Comparison of ENCODE assay signal across 22 mouse cellular contexts in genomic region chr13:107910125-107910524, GRCm38 (mm10).
DNase-seq lines count a peak whose midpoint lies in the region; ATAC-seq and TF ChIP-seq lines count a peak whose summit lies in the region.
"Had no signal": no experiment of that assay in that cellular context is flagged by ENCODE, and none has a peak within 500 bp of the region (broad histone marks: within the 10 kb centered on the region; RNA-seq: fewer than 3 reads in every experiment).

No protein-coding gene starts in this region.

- H3K9me3 ChIP-seq in embryonic facial prominence, embryonic 13.5 days = no peaks in the 10 kb centered on the region
- no peaks in the 10 kb centered on the region for H3K9me3 ChIP-seq in embryonic facial prominence, embryonic 10.5 days
- no peaks in the 10 kb centered on the region for H3K9me3 ChIP-seq in kidney, postnatal 0 days (replicated peaks; ENCODE audit: low read length)
- no peaks in the 10 kb centered on the region for H3K9me3 ChIP-seq in lung, postnatal 0 days (ENCODE audit: low read length)
- H3K9me3 ChIP-seq in limb, embryonic 13.5 days = no peaks in the 10 kb centered on the region
- H3K9me3 ChIP-seq: forebrain, embryonic 10.5 days; heart, embryonic 13.5 days had no signal

- no peaks in the 10 kb centered on the region for H3K36me3 ChIP-seq in embryonic facial prominence, embryonic 13.5 days
- no peaks in the 10 kb centered on the region for H3K36me3 ChIP-seq in embryonic facial prominence, embryonic 10.5 days (replicated peaks)
- no peaks in the 10 kb centered on the region for H3K36me3 ChIP-seq in kidney, postnatal 0 days (ENCODE audit: insufficient read depth, low read length)
- no peaks in the 10 kb centered on the region for H3K36me3 ChIP-seq in lung, postnatal 0 days (ENCODE audit: insufficient read depth, low read length)
- no peaks in the 10 kb centered on the region for H3K36me3 ChIP-seq in limb, embryonic 13.5 days
- H3K36me3 ChIP-seq: forebrain, embryonic 10.5 days; heart, embryonic 13.5 days had no signal

- 0 out of 2 replicates have a peak, but pooled peaks cover 3% of the 10 kb centered on the region for H3K27me3 ChIP-seq in embryonic facial prominence, embryonic 13.5 days
- H3K27me3 ChIP-seq in embryonic facial prominence, embryonic 10.5 days (replicated peaks; ENCODE audit: low read depth, poor library complexity, severe bottlenecking) = 0 out of 2 replicates have a peak, but pooled peaks cover 4% of the 10 kb centered on the region
- H3K27me3 ChIP-seq in kidney, postnatal 0 days (ENCODE audit: insufficient read depth, low read length) = no peaks in the 10 kb centered on the region
- no peaks in the 10 kb centered on the region for H3K27me3 ChIP-seq in lung, postnatal 0 days (replicated peaks; ENCODE audit: insufficient read depth, low read length)
- no peaks in the 10 kb centered on the region; the same call in 1 of the 2 replicates for H3K27me3 ChIP-seq in limb, embryonic 13.5 days

- WGBS in embryonic facial prominence, embryonic 13.5 days = 34% methylated on average over 7 of the region's 7 CpGs
- 71% methylated on average over 7 of the region's 7 CpGs for WGBS in embryonic facial prominence, embryonic 10.5 days
- 55% methylated on average over 7 of the region's 7 CpGs for WGBS in kidney, postnatal 0 days
- WGBS in lung, postnatal 0 days = 42% methylated on average over 7 of the region's 7 CpGs
- 30% methylated on average over 7 of the region's 7 CpGs for whole genome bisulfite sequencing in limb, embryonic 13.5 days

- H3K4me1 ChIP-seq in embryonic facial prominence, embryonic 13.5 days = peaks cover 19% of the 10 kb centered on the region; the same call in 1 of the 2 replicates
- H3K4me1 ChIP-seq in embryonic facial prominence, embryonic 10.5 days = peaks cover 18% of the 10 kb centered on the region
- H3K4me1 ChIP-seq in kidney, postnatal 0 days (replicated peaks; ENCODE audit: insufficient read depth, low read length) = no peaks in the 10 kb centered on the region
- no peaks in the 10 kb centered on the region for H3K4me1 ChIP-seq in lung, postnatal 0 days (ENCODE audit: insufficient read depth, low read depth, low read length)
- peaks cover 20% of the 10 kb centered on the region for H3K4me1 ChIP-seq in limb, embryonic 13.5 days
- H3K4me1 ChIP-seq: heart, embryonic 13.5 days had no signal

- no peak for ATAC-seq in embryonic facial prominence, embryonic 13.5 days (ENCODE audit: insufficient number of reproducible peaks, insufficient read depth, low FRiP score, low TSS enrichment, low read depth)
- ATAC-seq in kidney, postnatal 0 days (replicated peaks; ENCODE audit: low FRiP score, low read depth) = no peak
- no peak for ATAC-seq in lung, postnatal 0 days
- ATAC-seq in limb, embryonic 13.5 days (ENCODE audit: low FRiP score, low read depth) = peak; percentile 66; the same call in 1 of the 2 replicates
- ATAC-seq: forebrain, embryonic 14.5 days had no signal

- DNase-seq in embryonic facial prominence, embryonic 10.5 days (ENCODE audit: low spot score) = no peak
- DNase-seq in kidney, postnatal 0 days (ENCODE audit: low spot score) = peak; percentile 57
- DNase-seq in kidney, adult 9 months = no peak
- no peak for DNase-seq in lung, postnatal 0 days (ENCODE audit: low spot score)
- DNase-seq in lung, postnatal 4 days = no peak
- DNase-seq in thymus, postnatal 36 days = no peak
- DNase-seq: adrenal gland, postnatal 10 days; B cell, adult 2 months; cerebellum, adult 11-12 months; cerebellum, adult 9-10 months; cerebellum, postnatal 25 days; gastrocnemius, adult 2 months; gastrocnemius, postnatal 25 days; heart, adult 11 months; heart, postnatal 36 days had no signal

- no peak overlapping the region for H3K4me3 ChIP-seq in embryonic facial prominence, embryonic 13.5 days
- H3K4me3 ChIP-seq in embryonic facial prominence, embryonic 10.5 days = no peak overlapping the region
- H3K4me3 ChIP-seq in kidney, postnatal 0 days (replicated peaks; ENCODE audit: low read depth, low read length) = no peak overlapping the region
- H3K4me3 ChIP-seq in lung, postnatal 0 days (ENCODE audit: low read depth, low read length) = no peak overlapping the region
- no peak overlapping the region for H3K4me3 ChIP-seq in limb, embryonic 13.5 days
- H3K4me3 ChIP-seq: erythroblast, embryonic 14.5 days; forebrain, embryonic 10.5 days; gastrocnemius, adult 2 months; heart, embryonic 13.5 days had no signal

- TF ChIP-seq EP300 in lung, postnatal 0 days (IDR thresholded peaks at IDR 0.05) = no peak

- H3K27ac ChIP-seq in embryonic facial prominence, embryonic 13.5 days = no peak overlapping the region
- no peak overlapping the region for H3K27ac ChIP-seq in embryonic facial prominence, embryonic 10.5 days (replicated peaks)
- H3K27ac ChIP-seq in kidney, postnatal 0 days = no peak overlapping the region
- H3K27ac ChIP-seq in lung, postnatal 0 days (ENCODE audit: low read length) = no peak overlapping the region
- no peak overlapping the region for H3K27ac ChIP-seq in limb, embryonic 13.5 days
- H3K27ac ChIP-seq: forebrain, embryonic 10.5 days; gastrocnemius, adult 2 months; heart, embryonic 13.5 days; hindbrain, embryonic 14.5 days had no signal

- H3K9ac ChIP-seq in embryonic facial prominence, embryonic 13.5 days = no peak overlapping the region
- no peak overlapping the region for H3K9ac ChIP-seq in kidney, postnatal 0 days (ENCODE audit: low read depth, low read length)
- H3K9ac ChIP-seq in lung, postnatal 0 days (replicated peaks; ENCODE audit: low read depth) = no peak overlapping the region
- no peak overlapping the region for H3K9ac ChIP-seq in limb, embryonic 13.5 days
- H3K9ac ChIP-seq: heart, embryonic 13.5 days; hindbrain, embryonic 14.5 days had no signal

- no peak for TF ChIP-seq CTCF in kidney, postnatal 0 days (IDR thresholded peaks at IDR 0.05; ENCODE audit: low read depth)
- TF ChIP-seq CTCF in lung, postnatal 0 days (IDR thresholded peaks at IDR 0.05) = no peak

- peak overlapping the region; percentile 9; the same call in 1 of the 2 replicates for H3K4me2 ChIP-seq in embryonic facial prominence, embryonic 13.5 days
- no peak overlapping the region for H3K4me2 ChIP-seq in kidney, postnatal 0 days (ENCODE audit: low read length)
- 0 out of 2 replicates have a peak overlapping the region, but pooled peaks have one; percentile 22 for H3K4me2 ChIP-seq in lung, postnatal 0 days (replicated peaks; ENCODE audit: low read depth, low read length)
- H3K4me2 ChIP-seq in limb, embryonic 13.5 days (replicated peaks) = peak overlapping the region; percentile 33
- H3K4me2 ChIP-seq: heart, embryonic 13.5 days; hindbrain, embryonic 14.5 days had no signal
